Mouse (Mus musculus) CH12.LX (cell line): Measurements from ENCODE around the gene Sipa1l3. TPM values are rescaled to one million over a fixed set of nuclear protein-coding genes. Genes with fewer than 3 reads are reported as not detected.

Experiments used
- DNase-seq: peaks from one replicate; pipeline ENCODE4 v3.0.0-alpha.2; 2013; ENCODE audit errors: extremely low read depth
- H3K27ac ChIP-seq: 2 replicates; pipeline ENCODE4 v1.5.1; 2012; ENCODE audit warnings: low read depth, mild to moderate bottlenecking, control low read depth, moderate library complexity; ENCODE audit not compliant: insufficient read depth
- H3K27me3 ChIP-seq: replicated peaks from 2 replicates; pipeline ENCODE3; 2012; ENCODE audit warnings: inconsistent platforms
- H3K36me3 ChIP-seq, 2 experiments: replicated peaks in 1 of 2; 2 replicates each; pipeline versions ENCODE3 to v1.6.1; 2012; ENCODE audit warnings: inconsistent platforms in 1 of 2, low read length in 1 of 2, mild to moderate bottlenecking in 1 of 2, mixed read lengths in 1 of 2, moderate library complexity in 1 of 2; ENCODE audit not compliant: control insufficient read depth in 1 of 2, insufficient read depth in 1 of 2
- H3K4me1 ChIP-seq, 2 experiments: 2 replicates each; pipeline ENCODE4 v1.6.1; 2012; ENCODE audit warnings: inconsistent platforms in 1 of 2, moderate library complexity in 1 of 2; ENCODE audit not compliant: insufficient read depth in 2 of 2, control insufficient read depth in 1 of 2
- H3K4me2 ChIP-seq: 2 replicates; pipeline ENCODE4 v1.6.1; 2012; ENCODE audit warnings: low read depth, mild to moderate bottlenecking, control low read depth; ENCODE audit not compliant: poor library complexity, insufficient read depth, severe bottlenecking
- H3K4me3 ChIP-seq, 3 experiments: fragments of 150-350 bp in 1 of 3; sonication (generic) in 1 of 3; replicated peaks in 1 of 3; 2 replicates each; pipeline versions ENCODE3 to v1.5.1; 2011 to 2012; ENCODE audit warnings: low read depth in 2 of 3, low read length in 2 of 3, mild to moderate bottlenecking in 2 of 3, moderate library complexity in 2 of 3, control low read depth in 1 of 3, improper control_type of control experiment in 1 of 3, inconsistent platforms in 1 of 3, mixed read lengths in 1 of 3; ENCODE audit not compliant: poor library complexity in 1 of 3
- H3K79me2 ChIP-seq: replicated peaks from 2 replicates; pipeline ENCODE4 v1.6.1; 2012; ENCODE audit warnings: mild to moderate bottlenecking, moderate library complexity; ENCODE audit not compliant: control insufficient read depth, poor library complexity, insufficient read depth, severe bottlenecking; ENCODE audit errors: extremely low read depth
- H3K9ac ChIP-seq: 2 replicates; pipeline ENCODE4 v1.6.1; 2012; ENCODE audit warnings: low read depth, mild to moderate bottlenecking, control low read depth, moderate library complexity; ENCODE audit not compliant: insufficient read depth
- H3K9me3 ChIP-seq: replicated peaks from 2 replicates; pipeline ENCODE3; 2012; ENCODE audit warnings: low read length, inconsistent platforms, mixed read lengths
- BHLHE40 ChIP-seq: IDR thresholded peaks from 2 replicates; pipeline ENCODE4 v1.6.1; 2011; ENCODE audit warnings: mild to moderate bottlenecking, low read depth, low read length, improper control_type of control experiment
- CHD1 ChIP-seq: IDR thresholded peaks from 2 replicates; pipeline ENCODE4 v1.6.1; 2012; ENCODE audit warnings: low read depth, low read length, improper control_type of control experiment, inconsistent platforms
- CHD2 ChIP-seq: IDR thresholded peaks from 2 replicates; pipeline ENCODE4 v1.6.1; 2011; ENCODE audit warnings: low read length, improper control_type of control experiment
- CTCF ChIP-seq, 2 experiments: IDR thresholded peaks in 1 of 2; conservative IDR thresholded peaks in 1 of 2; 2 replicates each; pipeline ENCODE4 v1.5.1; 2011 to 2012; ENCODE audit warnings: low read depth in 2 of 2, low read length in 2 of 2, improper control_type of control experiment in 1 of 2, inconsistent platforms in 1 of 2, mild to moderate bottlenecking in 1 of 2, moderate library complexity in 1 of 2
- ELF1 ChIP-seq: IDR thresholded peaks from 2 replicates; pipeline ENCODE4 v1.6.1; 2014; ENCODE audit warnings: low read depth, mild to moderate bottlenecking, inconsistent platforms, low read length, improper control_type of control experiment
- GABPA ChIP-seq: IDR thresholded peaks from 2 replicates; pipeline ENCODE4 v1.6.1; 2012; ENCODE audit warnings: low read depth, low read length, improper control_type of control experiment, inconsistent platforms; ENCODE audit not compliant: insufficient replicate concordance
- HCFC1 ChIP-seq: IDR thresholded peaks from 2 replicates; pipeline ENCODE4 v1.6.1; 2012; ENCODE audit warnings: low read depth, mild to moderate bottlenecking, inconsistent platforms, low read length, improper control_type of control experiment
- IRF4 ChIP-seq: IDR thresholded peaks from 2 replicates; pipeline ENCODE4 v1.6.1; 2014; ENCODE audit warnings: low read depth, mild to moderate bottlenecking, inconsistent platforms, low read length, improper control_type of control experiment
- MYC ChIP-seq: IDR thresholded peaks from 2 replicates; pipeline ENCODE4 v1.6.1; 2011; ENCODE audit warnings: low read depth, mild to moderate bottlenecking, improper control_type of control experiment, low read length
- POLR2AphosphoS2 ChIP-seq: IDR thresholded peaks from 2 replicates; pipeline ENCODE4 v1.6.1; 2011; ENCODE audit warnings: low read depth, low read length, improper control_type of control experiment
- RCOR1 ChIP-seq: conservative IDR thresholded peaks from 2 replicates; pipeline ENCODE4 v1.6.1; 2012; ENCODE audit warnings: low read depth, mild to moderate bottlenecking, inconsistent platforms, low read length, improper control_type of control experiment
- SMC3 ChIP-seq: IDR thresholded peaks from 2 replicates; pipeline ENCODE4 v1.6.1; 2011; ENCODE audit warnings: low read depth, low read length, improper control_type of control experiment
- UBTF ChIP-seq: IDR thresholded peaks from 2 replicates; pipeline ENCODE4 v1.6.1; 2012; ENCODE audit warnings: low read depth, mild to moderate bottlenecking, inconsistent platforms, low read length, improper control_type of control experiment, moderate library complexity
- ZC3H11A ChIP-seq: IDR thresholded peaks from 2 replicates; pipeline ENCODE4 v1.6.1; 2012; ENCODE audit warnings: low read depth, mild to moderate bottlenecking, inconsistent platforms, low read length, improper control_type of control experiment
- dilution Hi-C: fragments of 300-500 bp; cut with MboI; formaldehyde crosslinking; loops from 2 replicates; pipeline ENCODE4 v1.14.3; 2020; ENCODE audit warnings: low sequenced_read_pairs; ENCODE audit not compliant: extremely low pct_unique_long_range_greater_than_20kb, extremely low pct_ligation_motif_present
- in situ Hi-C: fragments of 300-500 bp; cut with MboI; formaldehyde crosslinking; loops from 3 replicates; pipeline ENCODE4 v1.14.3; 2019; ENCODE audit warnings: low sequenced_read_pairs, low pct_ligation_motif_present, low pct_unique_long_range_greater_than_20kb, mixed read lengths
- polyA plus RNA-seq: library from polyadenylated mRNA; unstranded; fragments of >175 nt; gene quantifications from 2 replicates; pipeline ENCODE4 v1.2.1, GENCODE M21; 2012; ENCODE audit warnings: low read depth; ENCODE audit not compliant: insufficient read length
- total RNA-seq, 2 experiments: library from RNA; depleted of rRNA; stranded (reverse); fragments of 300-350 nt in 1 of 2; fragments of >200 nt in 1 of 2; gene quantifications; 2 replicates each; pipeline ENCODE4 v1.2.3; 2012 to 2014

The Sipa1l3 gene
- total and polyA plus RNA-seq, 3 experiments = 1.6 to 8.8 (median 5.9) TPM

GRCm38 (mm10) chr7:29456716-29457115 is 61.7 kb downstream of the Sipa1l3 start:
- DNase-seq = no peak
- Histone ChIP-seq H3K9ac (no peak overlapping the region), H3K27me3 (no peaks in the 10 kb centered on the region), H3K4me2 (no peak overlapping the region), H3K79me2 (no peaks in the 10 kb centered on the region), H3K27ac (no peak overlapping the region), H3K36me3 (peaks cover 0 to 4% of the 10 kb centered on the region in 2 experiments), H3K4me1 (no peaks in the 10 kb centered on the region), H3K4me3 (no peak overlapping the region), H3K9me3 (no peaks in the 10 kb centered on the region)
- in situ Hi-C loops (no loop called here), dilution Hi-C loops (no loop called here)
- TF ChIP-seq CHD2 (no peak), MYC (no peak), ELF1 (no peak)

GRCm38 (mm10) chr7:29455591-29455990 is 62.9 kb downstream of the Sipa1l3 start:
- in situ Hi-C loops = no loop called here
- dilution Hi-C loops = no loop called here

GRCm38 (mm10) chr7:29454965-29455364 is 63.5 kb downstream of the Sipa1l3 start:
- no peak for DNase-seq
- TF ChIP-seq IRF4 (no peak), GABPA (no peak), HCFC1 (no peak), MYC (no peak), CHD1 (no peak), CTCF (conservative IDR thresholded peaks at IDR 0.05 in 1 of 2, IDR thresholded peaks at IDR 0.05 in 1 of 2; ENCODE audit: low read depth in 2 of 2, low read length in 2 of 2) (no peak), BHLHE40 (no peak), UBTF (no peak), SMC3 (no peak)
- dilution Hi-C loops = no loop called here
- Histone ChIP-seq H3K36me3 (peaks cover 0 to 5% of the 10 kb centered on the region in 2 experiments), H3K27ac (no peak overlapping the region), H3K9me3 (no peaks in the 10 kb centered on the region), H3K79me2 (no peaks in the 10 kb centered on the region), H3K4me2 (no peak overlapping the region), H3K9ac (no peak overlapping the region), H3K4me3 (no peak overlapping the region), H3K4me1 (no peaks in the 10 kb centered on the region), H3K27me3 (no peaks in the 10 kb centered on the region)
- in situ Hi-C loops = no loop called here

More at GRCm38 (mm10) chr7:29455591-29455990, 62.9 kb downstream of the Sipa1l3 start:
- no peaks in the 10 kb centered on the region for H3K27me3 ChIP-seq
- no peaks in the 10 kb centered on the region for H3K79me2 ChIP-seq
- DNase-seq = no peak
- no peak overlapping the region for H3K9ac ChIP-seq
- H3K9me3 ChIP-seq = no peaks in the 10 kb centered on the region
- H3K27ac ChIP-seq = no peak overlapping the region
- H3K4me2 ChIP-seq = no peak overlapping the region
- TF ChIP-seq CHD2 (no peak), RCOR1 (no peak), POLR2AphosphoS2 (no peak), ZC3H11A (no peak)
- no peaks in the 10 kb centered on the region for H3K4me1 ChIP-seq
- peaks cover 0 to 5% of the 10 kb centered on the region in 2 experiments for H3K36me3 ChIP-seq
- no peak overlapping the region for H3K4me3 ChIP-seq
